In genomic region chr1:176212922-176213644, GRCm38 (mm10) we compare ENCODE assay signal across 8 mouse cellular contexts.
DNase-seq lines count a peak whose midpoint lies in the region; ATAC-seq lines count a peak whose summit lies in the region.

No protein-coding gene starts in this region.

- no peaks in the 10 kb centered on the region for H3K27me3 ChIP-seq in embryonic facial prominence, embryonic 11.5 days (ENCODE audit: control insufficient read depth, insufficient read depth, low read length)
- H3K27me3 ChIP-seq in embryonic facial prominence, embryonic 10.5 days (replicated peaks; ENCODE audit: low read depth, poor library complexity, severe bottlenecking), result no peaks in the 10 kb centered on the region
- H3K27me3 ChIP-seq in limb, embryonic 12.5 days, result no peaks in the 10 kb centered on the region; the same call in 1 of the 2 replicates
- H3K27me3 ChIP-seq in limb, embryonic 10.5 days (ENCODE audit: low read depth, poor library complexity, severe bottlenecking), result no peaks in the 10 kb centered on the region
- no peaks in the 10 kb centered on the region for H3K27me3 ChIP-seq in hindbrain, embryonic 16.5 days (replicated peaks; ENCODE audit: control insufficient read depth, insufficient read depth, low read length)
- no peaks in the 10 kb centered on the region for H3K27me3 ChIP-seq in neural tube, embryonic 15.5 days (replicated peaks)

- 0 out of 2 replicates have a peak, but pooled peaks have one; percentile 36 for ATAC-seq in embryonic facial prominence, embryonic 11.5 days (replicated peaks; ENCODE audit: insufficient number of reproducible peaks, low FRiP score, low TSS enrichment, low read depth)
- peak; percentile 58; the same call in 1 of the 2 replicates for ATAC-seq in limb, embryonic 12.5 days (ENCODE audit: insufficient number of reproducible peaks, insufficient read depth, low FRiP score, low TSS enrichment, low read depth)
- ATAC-seq in hindbrain, embryonic 16.5 days, result no peak
- peak; percentile 40; the same call in 1 of the 2 replicates for ATAC-seq in neural tube, embryonic 15.5 days (ENCODE audit: low FRiP score)

- H3K27ac ChIP-seq in embryonic facial prominence, embryonic 11.5 days (replicated peaks; ENCODE audit: low read depth, low read length), result no peak overlapping the region
- no peak overlapping the region for H3K27ac ChIP-seq in embryonic facial prominence, embryonic 10.5 days (replicated peaks)
- H3K27ac ChIP-seq in limb, embryonic 12.5 days, result no peak overlapping the region
- H3K27ac ChIP-seq in limb, embryonic 10.5 days, result no peak overlapping the region
- no peak overlapping the region for H3K27ac ChIP-seq in hindbrain, embryonic 16.5 days (ENCODE audit: low read depth, low read length)
- H3K27ac ChIP-seq in neural tube, embryonic 15.5 days (replicated peaks), result no peak overlapping the region

- no peak overlapping the region for H3K4me3 ChIP-seq in embryonic facial prominence, embryonic 11.5 days (ENCODE audit: low read depth, low read length)
- no peak overlapping the region for H3K4me3 ChIP-seq in embryonic facial prominence, embryonic 10.5 days
- peak overlapping the region; percentile 12; the same call in 1 of the 2 replicates for H3K4me3 ChIP-seq in limb, embryonic 12.5 days (replicated peaks)
- H3K4me3 ChIP-seq in limb, embryonic 10.5 days, result no peak overlapping the region
- peak overlapping the region; percentile 7 for H3K4me3 ChIP-seq in hindbrain, embryonic 16.5 days (ENCODE audit: low read length)
- H3K4me3 ChIP-seq in neural tube, embryonic 15.5 days (replicated peaks), result peak overlapping the region; percentile 24

- H3K4me1 ChIP-seq in embryonic facial prominence, embryonic 11.5 days (ENCODE audit: control insufficient read depth, insufficient read depth, low read length), result no peaks in the 10 kb centered on the region; the same call in 1 of the 2 replicates
- H3K4me1 ChIP-seq in embryonic facial prominence, embryonic 10.5 days, result peaks cover 20% of the 10 kb centered on the region
- H3K4me1 ChIP-seq in limb, embryonic 12.5 days (replicated peaks), result peaks cover 10% of the 10 kb centered on the region
- H3K4me1 ChIP-seq in limb, embryonic 10.5 days, result peaks cover 8% of the 10 kb centered on the region; the same call in 1 of the 2 replicates
- no peaks in the 10 kb centered on the region for H3K4me1 ChIP-seq in hindbrain, embryonic 16.5 days (ENCODE audit: control insufficient read depth, insufficient read depth, low read depth, low read length)
- peaks cover 14% of the 10 kb centered on the region for H3K4me1 ChIP-seq in neural tube, embryonic 15.5 days

- no peaks in the 10 kb centered on the region for H3K36me3 ChIP-seq in embryonic facial prominence, embryonic 11.5 days (replicated peaks; ENCODE audit: control insufficient read depth, insufficient read depth, low read depth, low read length)
- no peaks in the 10 kb centered on the region for H3K36me3 ChIP-seq in embryonic facial prominence, embryonic 10.5 days (replicated peaks)
- H3K36me3 ChIP-seq in limb, embryonic 12.5 days, result no peaks in the 10 kb centered on the region
- no peaks in the 10 kb centered on the region for H3K36me3 ChIP-seq in limb, embryonic 10.5 days
- no peaks in the 10 kb centered on the region for H3K36me3 ChIP-seq in hindbrain, embryonic 16.5 days (ENCODE audit: control insufficient read depth, insufficient read depth, low read length)
- H3K36me3 ChIP-seq in neural tube, embryonic 15.5 days, result no peaks in the 10 kb centered on the region

- DNase-seq in embryonic facial prominence, embryonic 11.5 days (ENCODE audit: low spot score), result no peak
- no peak for DNase-seq in embryonic facial prominence, embryonic 10.5 days (ENCODE audit: low spot score)
- DNase-seq in limb, embryonic 10.5 days (ENCODE audit: low spot score), result no peak
- no peak for DNase-seq in layer of hippocampus, adult 9-10 months (ENCODE audit: low spot score)
- no peak for DNase-seq in left cerebral cortex, postnatal 14 days (ENCODE audit: low spot score in 2 of 2)

- intact Hi-C loops in left cerebral cortex, postnatal 14 days (cut with DNase I), result no loop called here

- no peak overlapping the region for H3K9ac ChIP-seq in embryonic facial prominence, embryonic 11.5 days (replicated peaks; ENCODE audit: low read length)
- H3K9ac ChIP-seq in limb, embryonic 12.5 days (replicated peaks), result no peak overlapping the region
- no peak overlapping the region for H3K9ac ChIP-seq in hindbrain, embryonic 16.5 days (ENCODE audit: low read depth, low read length)
- 0 out of 2 replicates have a peak overlapping the region, but pooled peaks have one; percentile 23 for H3K9ac ChIP-seq in neural tube, embryonic 15.5 days (replicated peaks)

- H3K9me3 ChIP-seq in embryonic facial prominence, embryonic 11.5 days (replicated peaks; ENCODE audit: control insufficient read depth, low read length), result no peaks in the 10 kb centered on the region
- no peaks in the 10 kb centered on the region for H3K9me3 ChIP-seq in embryonic facial prominence, embryonic 10.5 days
- H3K9me3 ChIP-seq in limb, embryonic 12.5 days, result no peaks in the 10 kb centered on the region
- no peaks in the 10 kb centered on the region for H3K9me3 ChIP-seq in limb, embryonic 10.5 days (replicated peaks)
- no peaks in the 10 kb centered on the region for H3K9me3 ChIP-seq in hindbrain, embryonic 16.5 days (ENCODE audit: control insufficient read depth, low read length)
- H3K9me3 ChIP-seq in neural tube, embryonic 15.5 days (replicated peaks), result no peaks in the 10 kb centered on the region

- WGBS in embryonic facial prominence, embryonic 11.5 days, result 65% methylated on average over 9 of the region's 9 CpGs
- 69% methylated on average over 9 of the region's 9 CpGs for WGBS in embryonic facial prominence, embryonic 10.5 days
- WGBS in limb, embryonic 12.5 days, result 67% methylated on average over 9 of the region's 9 CpGs
- WGBS in limb, embryonic 10.5 days, result 78% methylated on average over 9 of the region's 9 CpGs
- 47% methylated on average over 9 of the region's 9 CpGs for WGBS in hindbrain, embryonic 16.5 days
- 59% methylated on average over 9 of the region's 9 CpGs for WGBS in neural tube, embryonic 15.5 days

- H3K4me2 ChIP-seq in embryonic facial prominence, embryonic 11.5 days (ENCODE audit: low read depth, low read length), result no peak overlapping the region
- peak overlapping the region; percentile 40 for H3K4me2 ChIP-seq in limb, embryonic 12.5 days
- peak overlapping the region; percentile 38 for H3K4me2 ChIP-seq in hindbrain, embryonic 16.5 days (ENCODE audit: low read length)
- peak overlapping the region; percentile 54 for H3K4me2 ChIP-seq in neural tube, embryonic 15.5 days

Comparison
In these comparisons a context has a peak if more than half of its experiments do, and no peak if none do; other contexts are left out.
1. H3K4me3 ChIP-seq: peak in limb, embryonic 12.5 days (single experiment), hindbrain, embryonic 16.5 days (single experiment) and neural tube, embryonic 15.5 days (single experiment); none in embryonic facial prominence, embryonic 11.5 days (single experiment), embryonic facial prominence, embryonic 10.5 days (single experiment) and limb, embryonic 10.5 days (single experiment).